In genomic region chr1:159664945-159665344, GRCm38 (mm10) we compare ENCODE assay signal across 15 mouse cellular contexts.
"Had no signal": no experiment of that assay in that cellular context is flagged by ENCODE, and none has a peak within 500 bp of the region (broad histone marks: within the 10 kb centered on the region; RNA-seq: fewer than 3 reads in every experiment).

No protein-coding gene starts in this region.

- DNase-seq: kidney, adult 18-20 months; kidney, postnatal 10 days; layer of hippocampus, postnatal 36 days; lung, embryonic 14.5 days; lung, postnatal 10 days; lung, postnatal 4 days; midbrain, embryonic 14.5 days; right cerebral cortex, postnatal 4 days; spleen, adult 18-20 months; thymus, postnatal 36 days had no signal

- H3K4me3 ChIP-seq: limb, embryonic 15.5 days; liver, embryonic 12.5 days; midbrain, embryonic 10.5 days; myocyte; neural tube, embryonic 15.5 days had no signal

- H3K27ac ChIP-seq: limb, embryonic 15.5 days; liver, embryonic 12.5 days; midbrain, embryonic 10.5 days; neural tube, embryonic 15.5 days had no signal

- ATAC-seq: liver, embryonic 12.5 days had no signal
